In the genomic region with DNA sequence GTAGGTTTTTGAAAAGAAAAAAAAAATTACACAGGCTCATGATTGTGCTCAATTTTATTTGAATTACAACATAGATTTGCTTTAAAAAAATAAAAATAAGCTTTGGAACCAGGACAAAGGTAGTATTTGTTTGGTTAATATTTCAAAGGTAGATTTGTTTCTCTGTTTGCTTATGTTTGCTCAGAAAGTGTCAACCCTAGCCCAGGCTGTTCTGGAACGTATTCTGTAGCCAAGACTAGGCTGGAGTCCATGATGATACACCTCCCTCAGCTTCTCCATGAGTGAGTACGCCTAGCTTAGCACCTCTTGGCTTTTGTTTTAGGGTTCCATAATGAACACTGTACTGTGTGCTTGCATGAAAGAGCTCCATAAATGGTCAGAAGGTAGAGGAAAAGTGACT, we compare ENCODE assay signal across 22 mouse cellular contexts.
DNase-seq lines count a peak whose midpoint lies in the region; ATAC-seq and TF ChIP-seq lines count a peak whose summit lies in the region.
"Had no signal": no experiment of that assay in that cellular context is flagged by ENCODE, and none has a peak within 500 bp of the region (broad histone marks: within the 10 kb centered on the region; RNA-seq: fewer than 3 reads in every experiment).

No protein-coding gene starts in this region.

- H3K4me2 ChIP-seq in kidney, embryonic 16.5 days (replicated peaks; ENCODE audit: low read depth, low read length) = no peak overlapping the region
- no peak overlapping the region for H3K4me2 ChIP-seq in liver, embryonic 11.5 days

- 58% methylated on average over 2 of the region's 2 CpGs for WGBS in kidney, adult 2 months
- WGBS in kidney, embryonic 16.5 days = 86% methylated on average over 2 of the region's 2 CpGs
- 26% methylated on average over 2 of the region's 2 CpGs for WGBS in liver, adult 2 months
- 69% methylated on average over 2 of the region's 2 CpGs for WGBS in liver, embryonic 11.5 days

- no peaks in the 10 kb centered on the region for H3K27me3 ChIP-seq in kidney, adult 2 months (replicated peaks; ENCODE audit: control insufficient read depth, insufficient read depth, low read length)
- H3K27me3 ChIP-seq in kidney, embryonic 16.5 days (ENCODE audit: insufficient read depth, low read length) = no peaks in the 10 kb centered on the region
- no peaks in the 10 kb centered on the region for H3K27me3 ChIP-seq in liver, adult 2 months (ENCODE audit: control insufficient read depth, insufficient read depth, low read length)
- no peaks in the 10 kb centered on the region for H3K27me3 ChIP-seq in liver, embryonic 11.5 days (replicated peaks; ENCODE audit: control insufficient read depth, insufficient read depth, low read length)
- H3K27me3 ChIP-seq: CH12.LX, Patski had no signal

- H3K79me2 ChIP-seq in liver, adult 2 months (ENCODE audit: control insufficient read depth, insufficient read depth, low read length) = no peaks in the 10 kb centered on the region

- no peaks in the 10 kb centered on the region for H3K4me1 ChIP-seq in kidney, adult 2 months (ENCODE audit: control insufficient read depth, insufficient read depth, low read length)
- H3K4me1 ChIP-seq in kidney, embryonic 16.5 days (ENCODE audit: insufficient read depth, low read length) = no peaks in the 10 kb centered on the region
- H3K4me1 ChIP-seq in liver, adult 2 months (ENCODE audit: control insufficient read depth, insufficient read depth, low read length) = peaks cover 10% of the 10 kb centered on the region
- H3K4me1 ChIP-seq in liver, embryonic 11.5 days (replicated peaks; ENCODE audit: control insufficient read depth, insufficient read depth, low read length) = no peaks in the 10 kb centered on the region

- ATAC-seq in kidney, embryonic 16.5 days (ENCODE audit: low FRiP score, low TSS enrichment) = no peak
- ATAC-seq in liver, embryonic 11.5 days (replicated peaks; ENCODE audit: low FRiP score) = no peak
- ATAC-seq: activated CD4-positive, CD25-positive, alpha-beta regulatory T cell, adult 4 months; CD4-positive, CD25-positive, alpha-beta regulatory T cell, adult 4 months; Patski had no signal

- H3K9ac ChIP-seq in kidney, embryonic 16.5 days (replicated peaks; ENCODE audit: low read length) = no peak overlapping the region
- H3K9ac ChIP-seq in liver, adult 2 months (ENCODE audit: low read depth, low read length) = no peak overlapping the region
- H3K9ac ChIP-seq in liver, embryonic 11.5 days (ENCODE audit: low read depth, low read length) = no peak overlapping the region

- H3K36me3 ChIP-seq in kidney, adult 2 months (ENCODE audit: control insufficient read depth, insufficient read depth, low read length) = no peaks in the 10 kb centered on the region
- H3K36me3 ChIP-seq in kidney, embryonic 16.5 days (ENCODE audit: insufficient read depth, low read length) = no peaks in the 10 kb centered on the region
- no peaks in the 10 kb centered on the region for H3K36me3 ChIP-seq in liver, adult 2 months (ENCODE audit: control insufficient read depth, insufficient read depth, low read length)
- no peaks in the 10 kb centered on the region for H3K36me3 ChIP-seq in liver, embryonic 11.5 days (ENCODE audit: control insufficient read depth, insufficient read depth, low read length)
- H3K36me3 ChIP-seq: G1E had no signal

- no peak for TF ChIP-seq POLR2A in kidney, adult 2 months (IDR thresholded peaks at IDR 0.05; ENCODE audit: low read depth, low read length)
- no peak for TF ChIP-seq POLR2A in liver, adult 2 months (IDR thresholded peaks at IDR 0.05; ENCODE audit: extremely low read depth, insufficient read depth, low read length)

- no peak for TF ChIP-seq CTCF in kidney, adult 2 months (conservative IDR thresholded peaks at IDR 0.05; ENCODE audit: insufficient read depth, insufficient read length, low read depth, low read length)
- TF ChIP-seq CTCF in liver, adult 2 months (IDR thresholded peaks at IDR 0.05; ENCODE audit: low read depth, low read length) = no peak

- peak; percentile 51 for DNase-seq in kidney, adult 2 months
- DNase-seq in kidney, postnatal 25 days = no peak
- peak; percentile 31 for DNase-seq in kidney, adult 9 months
- DNase-seq in kidney, postnatal 10 days = no peak
- DNase-seq in kidney, postnatal 36 days = peak; percentile 2 to 3
- DNase-seq in liver, adult 2 months (ENCODE audit: extremely low read depth, low read depth, low spot score) = peak; percentile 96
- no peak for DNase-seq in liver, embryonic 11.5 days (ENCODE audit: low spot score)
- DNase-seq: adrenal gland, adult 2 months; adrenal gland, adult 8-10 months; adrenal gland, postnatal 10 days; adrenal gland, postnatal 14 days; adrenal gland, postnatal 25 days; adrenal gland, postnatal 36 days; B cell, adult 2 months; cerebellum, adult 11 months; cerebellum, adult 11-12 months had no signal

- no peaks in the 10 kb centered on the region for H3K9me3 ChIP-seq in kidney, embryonic 16.5 days (ENCODE audit: low read length)
- no peaks in the 10 kb centered on the region for H3K9me3 ChIP-seq in liver, embryonic 11.5 days (ENCODE audit: control insufficient read depth, low read length)
- H3K9me3 ChIP-seq: G1E had no signal

- H3K27ac ChIP-seq in kidney, adult 2 months (ENCODE audit: insufficient read depth, low read depth, low read length) = no peak overlapping the region
- H3K27ac ChIP-seq in kidney, embryonic 16.5 days (ENCODE audit: low read length) = no peak overlapping the region
- H3K27ac ChIP-seq in liver, adult 2 months (replicated peaks; ENCODE audit: insufficient read depth, low read depth, low read length) = peak overlapping the region; percentile 47; the same call in 1 of the 2 replicates
- no peak overlapping the region for H3K27ac ChIP-seq in liver, embryonic 11.5 days (ENCODE audit: low read depth, low read length)

- no peak overlapping the region for H3K4me3 ChIP-seq in kidney, adult 2 months (ENCODE audit: insufficient read depth, low read depth, low read length)
- no peak overlapping the region for H3K4me3 ChIP-seq in kidney, embryonic 16.5 days (ENCODE audit: low read length)
- no peak overlapping the region for H3K4me3 ChIP-seq in liver, adult 2 months (ENCODE audit: insufficient read depth, low read depth, low read length)
- no peak overlapping the region for H3K4me3 ChIP-seq in liver, embryonic 11.5 days (ENCODE audit: low read depth, low read length)

Comparison
In these comparisons a context has a peak if more than half of its experiments do, and no peak if none do; other contexts are left out.
1. DNase-seq: peak in kidney, adult 2 months (single experiment), kidney, adult 9 months (single experiment), kidney, postnatal 36 days (2 of 2) and liver, adult 2 months (single experiment); none in kidney, postnatal 25 days (0 of 2), kidney, postnatal 10 days (single experiment) and liver, embryonic 11.5 days (single experiment).